Comparison of ENCODE assay signal across 8 mouse cellular contexts in the genomic region with DNA sequence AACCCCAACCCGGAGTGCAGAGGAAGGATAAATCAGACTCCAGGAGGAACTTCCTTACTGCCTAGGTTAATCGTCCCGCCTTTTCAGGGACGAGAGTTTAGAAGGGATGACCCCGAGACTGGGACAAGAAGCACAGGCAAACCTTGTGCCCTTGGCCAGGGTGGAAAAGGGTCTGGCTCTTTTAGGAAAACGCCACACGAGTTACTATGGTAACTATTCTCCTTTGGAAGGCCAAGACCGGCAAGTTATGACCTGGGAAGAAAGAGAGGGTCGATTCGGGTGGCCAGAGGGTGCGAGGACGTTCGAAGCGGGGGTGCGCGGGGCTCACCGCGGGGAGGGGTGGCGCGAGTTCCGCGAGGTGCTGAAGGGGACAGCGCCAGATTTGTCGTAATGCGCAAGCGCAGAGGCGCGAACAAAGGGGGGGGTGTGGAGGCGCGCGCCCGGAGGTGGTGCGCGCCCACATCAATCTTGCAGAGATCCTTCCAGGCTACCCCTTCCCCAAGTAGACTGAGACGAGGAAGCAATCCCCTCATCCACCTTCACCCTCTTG. TPM values are rescaled to one million over a fixed set of nuclear protein-coding genes. Genes with fewer than 3 reads are reported as not detected.
DNase-seq lines count a peak whose midpoint lies in the region; ATAC-seq and TF ChIP-seq lines count a peak whose summit lies in the region.

A gene (minus strand): TSS at position 401 of the 550 bp plus-strand sequence.

- peaks cover 57% of the 10 kb centered on the region for H3K27me3 ChIP-seq in heart, embryonic 11.5 days (ENCODE audit: control insufficient read depth, insufficient read depth, low read length)
- peaks cover 51% of the 10 kb centered on the region for H3K27me3 ChIP-seq in liver, postnatal 0 days (ENCODE audit: insufficient read depth, low read length)

- TF ChIP-seq POLR2A in olfactory bulb, adult 2 months (IDR thresholded peaks at IDR 0.05; ENCODE audit: insufficient read depth, low read depth, low read length), result peak; percentile 77

- peaks cover 3% of the 10 kb centered on the region; the same call in 1 of the 2 replicates for H3K36me3 ChIP-seq in heart, embryonic 11.5 days (ENCODE audit: control insufficient read depth, insufficient read depth, low read length)
- H3K36me3 ChIP-seq in liver, postnatal 0 days (replicated peaks; ENCODE audit: insufficient read depth, low read length), result peaks cover 9% of the 10 kb centered on the region

- peak within 1 kb of the TSS; percentile 73 for H3K9ac ChIP-seq in heart, embryonic 11.5 days (ENCODE audit: low read depth, low read length)
- H3K9ac ChIP-seq in liver, postnatal 0 days (replicated peaks), result peak within 1 kb of the TSS; percentile 66

- no peak for ATAC-seq in heart, embryonic 11.5 days (replicated peaks; ENCODE audit: insufficient number of reproducible peaks, low FRiP score, low TSS enrichment)
- ATAC-seq in liver, postnatal 0 days, result no peak
- ATAC-seq in erythroid progenitor cell, adult 5-6 weeks (replicated peaks; ENCODE audit: low FRiP score, poor library complexity, severe bottlenecking), result no peak

- TF ChIP-seq EP300 in liver, postnatal 0 days (IDR thresholded peaks at IDR 0.05; ENCODE audit: low read depth), result no peak

- no peaks in the 10 kb centered on the region for H3K9me3 ChIP-seq in heart, embryonic 11.5 days (replicated peaks; ENCODE audit: control insufficient read depth, low read length)
- H3K9me3 ChIP-seq in liver, postnatal 0 days (ENCODE audit: low read length), result no peaks in the 10 kb centered on the region

- peak; percentile 52 to 70 for DNase-seq in spleen, postnatal 10 days (ENCODE audit: low spot score in 2 of 2)
- DNase-seq in spleen, postnatal 14 days (ENCODE audit: low spot score in 2 of 2), result no peak
- DNase-seq in cerebellum, adult 9-10 months, result peak; percentile 86
- DNase-seq in kidney, postnatal 14 days, result peak; percentile 75
- peak; percentile 70 for DNase-seq in liver, postnatal 0 days

- no peak for TF ChIP-seq CTCF in liver, postnatal 0 days (IDR thresholded peaks at IDR 0.05; ENCODE audit: low read depth)
- no peak for TF ChIP-seq CTCF in olfactory bulb, adult 2 months (IDR thresholded peaks at IDR 0.05; ENCODE audit: insufficient read depth, low read depth, low read length)

- peaks cover 16% of the 10 kb centered on the region for H3K4me1 ChIP-seq in heart, embryonic 11.5 days (ENCODE audit: control insufficient read depth, insufficient read depth, low read length)
- peaks cover 30% of the 10 kb centered on the region for H3K4me1 ChIP-seq in liver, postnatal 0 days (ENCODE audit: insufficient read depth)
- peaks cover 44% of the 10 kb centered on the region for H3K4me1 ChIP-seq in olfactory bulb, adult 2 months (ENCODE audit: control insufficient read depth, insufficient read depth, low read length)

- peak within 1 kb of the TSS; percentile 60 for H3K27ac ChIP-seq in heart, embryonic 11.5 days (ENCODE audit: low read depth, low read length)
- peak within 1 kb of the TSS; percentile 63 for H3K27ac ChIP-seq in liver, postnatal 0 days (ENCODE audit: low read depth)
- peak within 1 kb of the TSS; percentile 94 for H3K27ac ChIP-seq in olfactory bulb, adult 2 months (ENCODE audit: insufficient read depth, low read depth, low read length)

- WGBS in heart, embryonic 11.5 days (ENCODE audit: insufficient replicate concordance), result under 1% methylated on average over 35 of the region's 35 CpGs
- 2% methylated on average over 35 of the region's 35 CpGs for WGBS in liver, postnatal 0 days (ENCODE audit: insufficient replicate concordance)
- under 1% methylated on average over 35 of the region's 35 CpGs for WGBS in olfactory bulb, adult 2 months

- peak within 1 kb of the TSS; percentile 64 for H3K4me3 ChIP-seq in heart, embryonic 11.5 days (ENCODE audit: low read depth, low read length)
- peak within 1 kb of the TSS; percentile 53 for H3K4me3 ChIP-seq in liver, postnatal 0 days (ENCODE audit: low read depth, low read length)
- H3K4me3 ChIP-seq in olfactory bulb, adult 2 months (ENCODE audit: insufficient read depth, low read depth, low read length), result peak within 1 kb of the TSS; percentile 81

- peak within 1 kb of the TSS; percentile 99 for H3K4me2 ChIP-seq in heart, embryonic 11.5 days
- peak within 1 kb of the TSS; percentile 100 for H3K4me2 ChIP-seq in liver, postnatal 0 days (ENCODE audit: low read depth, low read length)

RNA-seq across cellular contexts. Expression of the gene that starts here (rescaled TPM):
- 8.8 and 9.1 TPM in 2 replicates for polyA plus RNA-seq in heart, embryonic 11.5 days (2014; fragmentation: Nextera tagmentation; extraction: Ambion mirVana)
- 1.9 and 2.0 TPM in 2 replicates for polyA plus RNA-seq in liver, postnatal 0 days (2015; fragmentation: Nextera tagmentation; extraction: Ambion mirVana)
- not detected in 2 replicates for polyA plus RNA-seq in olfactory bulb, adult 2 months (2012; ENCODE audit: insufficient read depth, insufficient read length, low replicate concordance, missing spikeins)
- not detected in 2 replicates for total RNA-seq in erythroid progenitor cell, adult 5-6 weeks (2015; ENCODE audit: low replicate concordance)
- 2.8 TPM in 1 of 2 replicates, not detected in the other for total RNA-seq in erythroid progenitor cell, adult 5-6 weeks (2017; ENCODE audit: low replicate concordance)

Comparison
In these comparisons a context has a peak if more than half of its experiments do, and no peak if none do; other contexts are left out.
1. DNase-seq: peak in spleen, postnatal 10 days (2 of 2), cerebellum, adult 9-10 months (single experiment), kidney, postnatal 14 days (single experiment) and liver, postnatal 0 days (single experiment); none in spleen, postnatal 14 days (0 of 2).
2. Peak in every context shown above with its lines, with median percentiles within 50 percentile points of each other: H3K27ac ChIP-seq and H3K4me3 ChIP-seq.